Mouse (Mus musculus) kidney, adult 18-20 months (tissue): ENCODE results near the gene Dram2.
"Not testable (repeated sequence)": the region's sequence is repeated elsewhere in the genome, so short reads cannot be mapped to it uniquely, and the experiment has no call there.

Experiments
- DNase-seq: peaks from one replicate; pipeline ENCODE4 v3.0.0; 2021

Gene Dram2

GRCm38 (mm10) chr3:106547171-106547923 lies at the start of gene Dram2, which contains the start of gene Cept1:
Gene Dram2, plus strand, starts transcription at chr3:106547798.
Gene Cept1, minus strand, starts transcription at chr3:106547802.
- DNase-seq: peak; percentile 92

GRCm38 (mm10) chr3:106500510-106500909 lies 47.1 kb upstream of the Dram2 start:
- DNase-seq: no peak

- DNase-seq: no peak
Measured at GRCm38 (mm10) chr3:106502892-106503291, 44.7 kb upstream of the Dram2 start.

- DNase-seq: no peak
Measured at GRCm38 (mm10) chr3:106510669-106511068, 36.9 kb upstream of the Dram2 start.

GRCm38 (mm10) chr3:106515016-106515415 lies 32.6 kb upstream of the Dram2 start:
- DNase-seq: no peak

GRCm38 (mm10) chr3:106522730-106523129 lies 24.9 kb upstream of the Dram2 start:
- no peak for DNase-seq

GRCm38 (mm10) chr3:106526411-106526810 lies 21.2 kb upstream of the Dram2 start:
- no peak for DNase-seq

GRCm38 (mm10) chr3:106528032-106528431 lies 19.6 kb upstream of the Dram2 start:
- no peak for DNase-seq

- no peak for DNase-seq
Measured at GRCm38 (mm10) chr3:106533277-106533676, 14.3 kb upstream of the Dram2 start.

- DNase-seq: no peak
Measured at GRCm38 (mm10) chr3:106544721-106545316, 2.8 kb upstream of the Dram2 start.

GRCm38 (mm10) chr3:106547924-106548539 lies 434 bp downstream of the Dram2 start:
- no peak for DNase-seq

GRCm38 (mm10) chr3:106548971-106549370 lies 1.4 kb downstream of the Dram2 start:
- DNase-seq: no peak

GRCm38 (mm10) chr3:106553411-106553810 lies 5.8 kb downstream of the Dram2 start:
- no peak for DNase-seq

- no peak for DNase-seq
Measured at GRCm38 (mm10) chr3:106555743-106556250, 8.2 kb downstream of the Dram2 start.

GRCm38 (mm10) chr3:106558271-106558670 lies 10.7 kb downstream of the Dram2 start:
- no peak for DNase-seq

- no peak for DNase-seq
Measured at GRCm38 (mm10) chr3:106565876-106566275, 18.3 kb downstream of the Dram2 start.

GRCm38 (mm10) chr3:106573191-106573590 lies 25.6 kb downstream of the Dram2 start:
- DNase-seq: no peak

GRCm38 (mm10) chr3:106579296-106579695 lies 31.7 kb downstream of the Dram2 start:
- no peak for DNase-seq

- not testable (repeated sequence) for DNase-seq
Measured at GRCm38 (mm10) chr3:106593631-106594030, 46.0 kb downstream of the Dram2 start.

GRCm38 (mm10) chr3:106618103-106618502 lies 70.5 kb downstream of the Dram2 start:
- DNase-seq: no peak
